Mouse (Mus musculus): ENCODE measurements around the gene Gsx1.

Gene Gsx1

GRCm38 (mm10) chr5:147204905-147205304 is 16.4 kb downstream of the Gsx1 start:
- DNase-seq (ENCODE audit: low spot score), result no peak

DNA sequence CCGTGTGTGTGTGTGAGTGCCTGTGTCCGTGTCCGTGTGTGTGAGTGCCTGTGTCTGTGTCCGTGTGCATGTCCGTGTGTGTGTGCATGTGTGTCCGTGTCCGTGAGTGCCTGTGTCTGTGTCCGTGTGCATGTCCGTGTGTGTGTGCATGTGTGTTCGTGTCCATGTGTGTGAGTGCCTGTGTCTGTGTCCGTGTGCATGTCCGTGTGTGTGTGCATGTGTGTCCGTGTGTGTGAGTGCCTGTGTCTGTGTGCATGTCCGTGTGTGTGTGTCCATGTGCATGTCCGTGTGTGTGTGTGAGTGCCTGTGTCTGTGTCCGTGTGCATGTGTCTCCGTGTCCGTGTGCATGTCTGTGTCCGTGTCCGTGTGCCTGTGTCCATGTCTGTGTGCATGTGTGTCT is 19.4 kb downstream of the Gsx1 start:
- no peak for DNase-seq (ENCODE audit: low spot score)

DNA sequence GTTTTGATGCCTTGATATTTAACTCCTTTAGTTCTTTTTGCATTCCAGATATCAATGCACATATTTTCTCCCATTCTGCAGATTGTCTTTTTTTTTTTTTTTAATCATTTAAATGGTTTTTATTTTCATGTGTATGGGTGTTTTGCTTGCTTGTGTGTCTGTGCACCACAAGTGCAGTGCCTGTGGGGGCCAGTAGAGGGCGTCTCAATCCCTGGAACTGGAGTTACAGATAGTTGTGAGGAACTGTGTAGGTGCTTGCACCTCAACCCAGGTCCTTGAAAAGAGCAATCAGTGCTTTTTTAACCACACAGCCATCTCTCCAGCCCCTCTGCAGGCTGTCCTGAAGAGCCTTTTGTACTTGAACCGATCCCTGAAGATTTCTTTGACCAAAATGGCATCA is 20.0 kb downstream of the Gsx1 start:
- DNase-seq (ENCODE audit: low spot score), result no peak

DNA sequence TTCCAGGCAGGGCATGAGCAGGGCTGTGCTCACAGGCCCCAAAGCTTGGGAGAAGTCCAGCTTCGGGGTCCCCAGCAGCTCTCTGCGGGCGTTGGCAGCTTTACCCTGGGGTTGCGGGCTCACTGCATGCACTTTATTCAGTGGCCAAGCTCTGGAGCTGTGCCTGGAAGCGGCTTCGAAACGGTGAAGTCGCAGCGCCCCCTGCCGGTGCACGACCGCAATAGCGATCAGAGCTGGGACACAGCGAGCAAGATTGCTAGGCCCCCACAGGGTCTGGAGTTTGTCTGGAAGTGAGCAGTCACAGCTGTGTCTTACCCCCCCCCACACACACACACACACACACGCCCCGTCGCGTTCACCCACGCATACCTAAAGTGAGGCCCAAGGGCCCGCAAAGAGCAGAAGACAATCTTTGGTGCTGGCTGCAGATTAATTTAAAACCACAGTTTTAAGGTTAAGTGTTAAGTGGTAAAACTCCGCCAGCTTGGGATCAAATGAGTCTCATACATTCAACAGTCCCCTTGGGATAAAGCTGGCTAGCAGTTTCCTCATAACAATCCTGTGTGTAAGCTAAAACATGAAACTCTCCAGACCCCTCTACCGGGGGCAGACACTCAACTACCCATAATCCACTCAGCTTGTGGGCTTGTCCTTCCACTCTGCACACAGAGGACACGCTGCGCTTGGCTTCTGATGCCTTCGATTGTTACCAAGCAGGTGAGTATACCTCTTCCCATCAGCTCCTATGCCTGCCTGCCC is 39.0 kb downstream of the Gsx1 start:
- DNase-seq (ENCODE audit: low spot score), result peak; percentile 79

GRCm38 (mm10) chr5:147235406-147236309 is 47.2 kb downstream of the Gsx1 start:
- no peak for DNase-seq (ENCODE audit: low spot score)
